Comparison of ENCODE assay signal across 8 mouse cellular contexts in the genomic region with DNA sequence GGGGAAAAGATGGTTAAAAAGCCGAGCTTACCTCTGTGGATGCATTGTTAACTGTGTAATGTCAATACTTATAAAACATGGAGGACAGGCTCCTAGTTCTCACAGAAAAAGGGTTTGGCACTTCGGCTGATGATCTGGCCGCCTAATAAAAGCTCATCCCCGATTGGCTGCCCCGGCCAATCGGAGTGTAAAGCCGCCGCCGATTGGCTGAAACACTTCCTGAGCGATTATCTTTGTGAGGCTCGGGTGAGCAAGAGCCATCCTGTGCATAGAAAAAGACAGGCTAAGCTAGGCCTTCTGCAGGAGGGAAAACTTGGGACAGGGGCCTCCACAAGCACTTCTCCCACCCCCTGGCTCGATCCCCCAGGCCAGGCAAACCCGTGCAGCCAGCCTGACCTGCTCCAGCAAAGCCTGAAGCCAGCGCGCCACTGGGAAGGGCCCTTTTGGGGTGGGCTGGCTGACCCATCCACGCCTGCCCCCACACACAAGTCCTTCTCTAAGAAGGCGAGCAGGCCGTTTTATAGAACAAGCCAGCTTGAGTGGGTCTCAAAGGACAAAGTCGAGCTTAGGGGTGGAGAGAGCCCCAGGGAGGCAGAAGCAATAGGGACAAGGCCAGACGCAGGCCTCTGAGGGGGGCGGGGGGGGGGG. TPM values are rescaled to one million over a fixed set of nuclear protein-coding genes. Genes with fewer than 3 reads are reported as not detected.
DNase-seq lines count a peak whose midpoint lies in the region; ATAC-seq and TF ChIP-seq lines count a peak whose summit lies in the region.

No protein-coding gene starts in this region.

- H3K4me2 ChIP-seq in kidney, embryonic 14.5 days (replicated peaks; ENCODE audit: low read depth, low read length), result peak overlapping the region; percentile 76
- peak overlapping the region; percentile 49 for H3K4me2 ChIP-seq in limb, embryonic 15.5 days
- H3K4me2 ChIP-seq in midbrain, postnatal 0 days (ENCODE audit: low read depth, low read length, poor library complexity, severe bottlenecking), result peak overlapping the region; percentile 63

- TF ChIP-seq POLR2A in embryonic fibroblast, embryonic 13.5 days (IDR thresholded peaks at IDR 0.05; ENCODE audit: low read depth, low read length), result peak; percentile 56

- H3K79me2 ChIP-seq in C2C12 (ENCODE audit: control insufficient read depth, insufficient read depth), result peaks cover 49% of the 10 kb centered on the region

- peaks cover 33% of the 10 kb centered on the region for H3K4me1 ChIP-seq in embryonic fibroblast, embryonic 13.5 days (ENCODE audit: control insufficient read depth, insufficient read depth, low read length)
- H3K4me1 ChIP-seq in heart, embryonic 10.5 days, result peaks cover 100% of the 10 kb centered on the region
- H3K4me1 ChIP-seq in kidney, embryonic 14.5 days (ENCODE audit: control insufficient read depth, insufficient read depth, low read length), result peaks cover 88% of the 10 kb centered on the region
- peaks cover 97% of the 10 kb centered on the region for H3K4me1 ChIP-seq in limb, embryonic 15.5 days
- H3K4me1 ChIP-seq in midbrain, postnatal 0 days (ENCODE audit: insufficient read depth, low read length), result peaks cover 52% of the 10 kb centered on the region

- TF ChIP-seq CTCF in C2C12 (IDR thresholded peaks at IDR 0.05; ENCODE audit: control insufficient read depth, insufficient read depth, insufficient read length), result no peak
- TF ChIP-seq CTCF in embryonic fibroblast, embryonic 13.5 days (IDR thresholded peaks at IDR 0.05; ENCODE audit: borderline replicate concordance, insufficient read depth, low read length), result no peak
- TF ChIP-seq CTCF in midbrain, postnatal 0 days (IDR thresholded peaks at IDR 0.05), result no peak

- H3K36me3 ChIP-seq in C2C12 (ENCODE audit: control insufficient read depth, insufficient read depth), result peaks cover 20% of the 10 kb centered on the region
- 0 out of 2 replicates have a peak, but pooled peaks cover 2% of the 10 kb centered on the region for H3K36me3 ChIP-seq in heart, embryonic 10.5 days
- H3K36me3 ChIP-seq in kidney, embryonic 14.5 days (ENCODE audit: control insufficient read depth, insufficient read depth, low read length), result no peaks in the 10 kb centered on the region; the same call in 1 of the 2 replicates
- no peaks in the 10 kb centered on the region for H3K36me3 ChIP-seq in limb, embryonic 15.5 days
- no peaks in the 10 kb centered on the region for H3K36me3 ChIP-seq in midbrain, postnatal 0 days (ENCODE audit: insufficient read depth, low read length)

- H3K27ac ChIP-seq in embryonic fibroblast, embryonic 13.5 days (ENCODE audit: insufficient read depth, low read length), result peak overlapping the region; percentile 97
- peak overlapping the region; percentile 99 for H3K27ac ChIP-seq in heart, embryonic 10.5 days
- H3K27ac ChIP-seq in kidney, embryonic 14.5 days (ENCODE audit: low read depth, low read length), result peak overlapping the region; percentile 100
- peak overlapping the region; percentile 100 for H3K27ac ChIP-seq in limb, embryonic 15.5 days
- H3K27ac ChIP-seq in midbrain, postnatal 0 days (ENCODE audit: low read depth, low read length), result peak overlapping the region; percentile 100

- peak overlapping the region; percentile 39 for H3K4me3 ChIP-seq in C2C12 (ENCODE audit: insufficient read depth, poor library complexity, severe bottlenecking)
- H3K4me3 ChIP-seq in embryonic fibroblast, embryonic 13.5 days (ENCODE audit: insufficient read depth, low read length), result peak overlapping the region; percentile 28
- peak overlapping the region; percentile 56 for H3K4me3 ChIP-seq in heart, embryonic 10.5 days
- H3K4me3 ChIP-seq in kidney, embryonic 14.5 days (ENCODE audit: low read length), result peak overlapping the region; percentile 32
- H3K4me3 ChIP-seq in limb, embryonic 15.5 days, result peak overlapping the region; percentile 33
- peak overlapping the region; percentile 23; the same call in 1 of the 2 replicates for H3K4me3 ChIP-seq in midbrain, postnatal 0 days (ENCODE audit: low read depth, low read length)

- H3K9ac ChIP-seq in kidney, embryonic 14.5 days (ENCODE audit: low read depth, low read length), result peak overlapping the region; percentile 79
- H3K9ac ChIP-seq in limb, embryonic 15.5 days, result peak overlapping the region; percentile 54
- H3K9ac ChIP-seq in midbrain, postnatal 0 days (replicated peaks; ENCODE audit: low read length, poor library complexity, severe bottlenecking), result peak overlapping the region; percentile 65

- H3ac ChIP-seq in C2C12 (ENCODE audit: control insufficient read depth, insufficient read length, low read depth), result peak overlapping the region; percentile 69

- H3K9me3 ChIP-seq in heart, embryonic 10.5 days, result no peaks in the 10 kb centered on the region
- H3K9me3 ChIP-seq in kidney, embryonic 14.5 days (ENCODE audit: control insufficient read depth, low read length), result no peaks in the 10 kb centered on the region
- H3K9me3 ChIP-seq in limb, embryonic 15.5 days, result no peaks in the 10 kb centered on the region
- no peaks in the 10 kb centered on the region for H3K9me3 ChIP-seq in midbrain, postnatal 0 days (ENCODE audit: low read length)

- no peaks in the 10 kb centered on the region for H3K27me3 ChIP-seq in C2C12 (ENCODE audit: control insufficient read depth, insufficient read depth, insufficient read length)
- no peaks in the 10 kb centered on the region for H3K27me3 ChIP-seq in heart, embryonic 10.5 days (ENCODE audit: insufficient read depth, poor library complexity, severe bottlenecking)
- no peaks in the 10 kb centered on the region for H3K27me3 ChIP-seq in kidney, embryonic 14.5 days (ENCODE audit: control insufficient read depth, insufficient read depth, low read length)
- H3K27me3 ChIP-seq in limb, embryonic 15.5 days, result no peaks in the 10 kb centered on the region
- no peaks in the 10 kb centered on the region for H3K27me3 ChIP-seq in midbrain, postnatal 0 days (ENCODE audit: insufficient read depth, low read length)

- H3K79me3 ChIP-seq in C2C12 (ENCODE audit: low read depth), result peaks cover 37% of the 10 kb centered on the region

- 5% methylated on average over 20 of the region's 21 CpGs for WGBS in heart, embryonic 10.5 days
- WGBS in kidney, embryonic 14.5 days, result 3% methylated on average over 21 of the region's 21 CpGs
- 2% methylated on average over 20 of the region's 21 CpGs for WGBS in limb, embryonic 15.5 days
- WGBS in midbrain, postnatal 0 days, result 5% methylated on average over 19 of the region's 21 CpGs

- DNase-seq in brain, adult 2 months (ENCODE audit: low read depth, low spot score), result peak; percentile 96
- DNase-seq in heart, embryonic 10.5 days (ENCODE audit: low spot score), result peak; percentile 97
- peak; percentile 96 for DNase-seq in midbrain, postnatal 0 days (ENCODE audit: low spot score)
- DNase-seq in spleen, postnatal 10 days (ENCODE audit: low spot score in 2 of 2), result peak; percentile 93 to 100

- ATAC-seq in kidney, embryonic 14.5 days (ENCODE audit: low FRiP score, low TSS enrichment), result peak; percentile 51
- ATAC-seq in limb, embryonic 15.5 days (ENCODE audit: insufficient number of reproducible peaks, low FRiP score, low TSS enrichment, low read depth), result peak; percentile 47; the same call in 1 of the 2 replicates
- peak; percentile 72 for ATAC-seq in midbrain, postnatal 0 days (ENCODE audit: low FRiP score)

TF ChIP-seq in C2C12, 6 proteins besides CTCF, POLR2A, EP300 and RAD21:
- no peak for TF ChIP-seq USF1 (IDR thresholded peaks at IDR 0.05; ENCODE audit: low read depth)
- no peak for TF ChIP-seq FOSL1 (IDR thresholded peaks at IDR 0.05; ENCODE audit: insufficient read depth, low read length, poor library complexity, severe bottlenecking)
- TF ChIP-seq MYOG (IDR thresholded peaks at IDR 0.05; ENCODE audit: control insufficient read depth, extremely low read depth, insufficient read length), result no peak
- TF ChIP-seq CEBPB (IDR thresholded peaks at IDR 0.05; ENCODE audit: low read depth), result no peak
- peak; percentile 15 for TF ChIP-seq MAX (IDR thresholded peaks at IDR 0.05)
- no peak for TF ChIP-seq MYOD1 (IDR thresholded peaks at IDR 0.05; ENCODE audit: control insufficient read depth, insufficient read length, low read depth)

RNA-seq across cellular contexts. Expression of gene Zmynd8, which starts 14.1 kb away (rescaled TPM):
- polyA plus RNA-seq in C2C12 (2012; fragmentation: generic; extraction: Trizol), result 20.7 TPM
- polyA plus RNA-seq in embryonic fibroblast, embryonic 13.5 days (2011; ENCODE audit: insufficient read length, low read depth, missing spikeins), result 65.8 and 66.4 TPM in 2 replicates
- polyA plus RNA-seq in heart, embryonic 10.5 days (2016; fragmentation: Nextera tagmentation; extraction: Ambion mirVana), result 57.1 and 58.5 TPM in 2 replicates
- polyA plus RNA-seq in kidney, embryonic 14.5 days (2014; fragmentation: Nextera tagmentation; extraction: Ambion mirVana), result 44.3 and 61.1 TPM in 2 replicates
- polyA plus RNA-seq in limb, embryonic 15.5 days (2015; fragmentation: Nextera tagmentation; extraction: Ambion mirVana), result 40.4 and 52.2 TPM in 2 replicates
- 55.9 and 73.4 TPM in 2 replicates for total RNA-seq in midbrain, postnatal 0 days (2014; rRNA removed)
- 56.8 and 59.0 TPM in 2 replicates for polyA plus RNA-seq in midbrain, postnatal 0 days (2015; fragmentation: Nextera tagmentation; extraction: Ambion mirVana)

Comparison
In these comparisons a context has a peak if more than half of its experiments do, and no peak if none do; other contexts are left out.
1. Peak in every context shown above with its lines: DNase-seq, ATAC-seq, H3K4me3 ChIP-seq and H3K27ac ChIP-seq.